Mouse (Mus musculus) right cerebral cortex, postnatal 36 days (tissue): ENCODE data around the gene Cnn3.

Source experiments
- DNase-seq, 2 experiments: peaks; one replicate each; pipeline ENCODE4 v3.0.0; 2022; ENCODE audit warnings: low spot score in 2 of 2, mixed read lengths in 1 of 2

Gene Cnn3

DNA sequence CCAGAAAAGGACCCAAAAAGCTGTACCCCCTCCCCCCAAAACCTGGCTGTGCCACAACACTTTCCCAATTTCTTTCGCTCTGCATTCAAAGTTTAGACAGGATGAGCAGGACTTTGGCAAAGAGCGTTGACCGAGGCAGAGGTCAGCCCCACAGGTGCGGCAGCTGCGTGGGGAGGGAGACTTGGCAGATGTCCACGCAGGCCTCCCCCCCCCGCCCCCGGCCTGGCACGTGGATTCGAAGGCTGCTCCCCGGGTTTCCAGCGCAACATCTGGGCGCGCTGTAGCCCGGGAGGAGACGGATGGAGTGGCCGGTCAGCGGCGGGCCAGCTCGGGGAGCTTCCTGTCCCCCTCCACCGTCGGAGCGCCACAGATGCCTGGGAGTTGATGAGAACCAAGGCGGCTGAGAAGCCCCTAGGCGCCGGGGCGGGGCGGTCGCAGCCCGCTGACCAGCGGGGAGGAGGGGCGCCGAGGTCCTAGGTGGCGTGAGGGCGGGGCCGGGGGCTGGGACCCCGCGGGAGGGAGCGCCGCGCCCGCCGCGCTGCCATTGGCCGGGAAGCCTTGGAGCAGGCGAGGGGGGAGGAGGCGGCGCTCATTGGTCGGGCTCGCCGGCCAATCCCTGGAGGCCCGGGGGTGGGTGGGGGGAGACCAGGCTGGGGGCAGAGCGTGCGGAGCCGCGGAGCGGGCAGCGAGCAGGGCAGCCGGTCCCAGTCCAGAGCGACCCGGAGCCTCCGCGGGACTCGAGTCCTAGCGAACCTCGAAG lies at the start of gene Cnn3:
Cnn3 (plus strand) TSS at position 637 of the 760 bp plus-strand sequence.
- peak; percentile 74 to 80 for DNase-seq

DNA sequence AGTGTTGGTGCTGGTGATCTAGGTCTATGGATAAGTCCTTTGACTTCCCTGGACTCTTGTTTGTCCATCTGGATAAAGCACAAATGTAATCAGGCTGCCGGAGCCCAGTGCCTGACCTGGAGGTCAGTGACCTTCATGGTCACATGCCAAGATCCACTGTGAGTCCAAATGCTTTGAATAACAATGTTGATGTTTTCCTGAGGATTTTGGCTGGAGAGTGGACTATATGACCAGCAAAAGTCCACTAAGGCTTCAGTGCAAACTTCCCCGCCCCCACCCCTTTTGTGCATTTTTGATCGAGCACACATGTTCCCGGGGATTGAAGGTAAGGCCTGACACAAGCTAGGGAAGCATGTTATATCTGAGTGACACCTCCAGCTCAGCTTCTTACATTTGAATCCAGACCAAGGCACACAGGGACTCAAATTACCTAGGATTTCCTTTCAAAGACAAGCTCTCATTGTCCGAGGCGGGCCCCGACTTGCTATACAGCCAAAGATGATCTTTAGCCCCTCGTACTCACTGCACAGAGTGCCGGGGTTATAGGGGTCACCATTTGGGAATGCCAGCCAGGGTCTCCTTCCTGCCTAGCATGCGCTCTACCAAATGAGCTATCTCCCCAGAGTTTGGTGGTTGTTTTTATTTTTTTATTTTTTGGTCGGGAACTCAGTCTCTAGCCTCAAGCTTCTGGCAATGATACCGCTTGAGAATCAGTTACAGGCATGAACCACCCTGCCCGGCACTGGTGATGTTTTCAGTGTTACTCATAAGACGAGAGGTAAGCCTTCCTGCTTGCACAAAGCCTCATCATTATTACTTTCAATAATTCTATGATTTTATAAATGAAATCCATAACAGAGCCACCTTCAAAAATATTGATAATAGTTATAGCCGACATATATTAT lies 47.3 kb upstream of the Cnn3 start:
- no peak for DNase-seq

DNA sequence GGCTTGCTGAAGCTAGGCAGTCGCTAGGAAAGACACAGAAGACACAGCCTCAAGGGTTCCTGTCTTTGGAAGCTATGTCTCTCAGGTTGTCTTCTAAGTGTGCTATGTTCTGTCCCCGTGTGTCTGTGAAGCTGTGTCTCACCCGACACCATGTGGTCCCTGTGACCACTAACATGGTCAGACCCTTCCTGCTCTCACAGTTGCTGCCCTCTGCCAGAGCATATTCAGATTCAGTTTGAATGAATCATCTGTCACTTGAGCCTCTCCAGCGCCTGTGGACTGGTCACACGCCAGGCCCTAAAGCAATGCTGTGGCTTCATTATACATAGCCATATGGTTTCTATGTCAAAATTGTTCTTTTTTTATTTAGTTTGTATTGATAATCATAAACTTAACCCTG lies 46.6 kb upstream of the Cnn3 start:
- DNase-seq: no peak

DNA sequence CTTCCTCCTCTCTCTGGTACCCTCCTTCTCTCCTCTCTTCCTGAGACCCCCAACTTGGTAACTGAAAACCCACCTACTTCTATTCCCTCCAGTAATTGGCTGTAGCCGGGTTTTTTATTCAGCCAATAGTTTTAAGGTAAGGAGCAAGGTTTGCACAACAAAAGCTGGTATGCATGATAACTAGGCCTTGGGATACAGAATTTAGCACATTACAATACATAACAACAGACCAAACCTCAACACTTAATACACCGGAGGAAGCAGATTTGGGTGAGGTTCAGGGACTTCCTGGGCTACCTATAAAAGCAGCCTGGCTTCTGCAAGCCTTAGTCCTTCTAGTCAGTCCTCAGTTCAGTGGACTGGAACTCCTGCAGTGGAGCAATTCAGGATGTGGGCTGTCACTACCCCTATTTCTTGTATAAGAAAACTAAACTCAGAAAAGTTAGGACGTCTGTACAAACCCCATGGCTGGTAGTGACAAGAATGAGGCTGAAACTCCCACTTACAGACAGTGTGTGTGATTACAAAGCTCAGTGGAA lies 38.8 kb upstream of the Cnn3 start:
- no peak for DNase-seq

DNA sequence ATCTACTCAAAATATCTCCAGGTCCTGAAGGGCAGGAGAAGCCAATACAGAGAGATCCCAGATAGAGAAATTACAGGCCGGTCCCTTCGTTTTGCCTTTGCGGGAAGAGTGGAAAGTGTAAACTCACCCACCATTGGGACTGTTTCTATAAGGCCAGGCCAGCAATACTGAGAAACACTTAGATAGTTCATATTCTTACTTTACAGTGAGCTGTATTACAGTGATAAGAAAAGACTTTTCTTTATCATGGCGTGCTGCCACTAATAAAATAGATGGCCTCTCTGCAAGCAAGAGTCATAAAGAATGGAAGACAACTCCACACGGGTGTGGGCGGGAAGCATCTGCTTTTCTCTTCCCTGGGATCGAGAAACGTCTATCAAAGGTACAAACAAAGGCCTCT lies 36.9 kb upstream of the Cnn3 start:
- DNase-seq: no peak

DNA sequence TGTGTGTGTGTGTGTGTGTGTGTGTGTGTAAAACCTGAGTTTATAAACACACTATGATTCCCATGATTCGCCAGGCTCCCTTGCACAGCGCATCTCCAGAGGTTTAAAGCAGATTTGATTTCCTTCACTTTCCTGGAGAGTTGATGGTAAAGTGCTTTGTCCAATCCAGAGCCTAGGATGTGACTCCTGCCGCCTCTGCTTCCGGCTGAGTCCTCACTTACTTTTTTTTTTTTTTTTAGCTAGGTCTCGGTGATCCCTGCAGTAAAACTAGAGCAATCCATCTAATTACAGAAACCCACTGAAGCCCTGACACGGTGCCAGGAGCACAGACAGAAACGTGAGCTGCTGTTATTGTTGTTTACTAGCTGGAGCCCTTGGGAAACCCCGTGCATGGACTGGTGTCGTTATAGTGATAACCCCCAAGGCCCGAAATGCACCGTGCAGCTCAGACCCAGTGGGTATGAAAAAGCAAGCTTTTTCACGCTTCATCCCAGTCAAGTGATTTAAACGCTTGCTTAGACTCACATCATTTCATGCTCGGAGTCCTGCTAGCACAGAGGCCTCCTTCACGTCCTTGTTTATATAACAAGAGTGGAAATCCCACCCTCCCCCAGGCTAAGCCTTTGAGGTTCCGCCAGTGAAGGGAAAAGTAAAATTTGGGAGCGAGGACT lies 36.3 kb upstream of the Cnn3 start:
- no peak for DNase-seq

DNA sequence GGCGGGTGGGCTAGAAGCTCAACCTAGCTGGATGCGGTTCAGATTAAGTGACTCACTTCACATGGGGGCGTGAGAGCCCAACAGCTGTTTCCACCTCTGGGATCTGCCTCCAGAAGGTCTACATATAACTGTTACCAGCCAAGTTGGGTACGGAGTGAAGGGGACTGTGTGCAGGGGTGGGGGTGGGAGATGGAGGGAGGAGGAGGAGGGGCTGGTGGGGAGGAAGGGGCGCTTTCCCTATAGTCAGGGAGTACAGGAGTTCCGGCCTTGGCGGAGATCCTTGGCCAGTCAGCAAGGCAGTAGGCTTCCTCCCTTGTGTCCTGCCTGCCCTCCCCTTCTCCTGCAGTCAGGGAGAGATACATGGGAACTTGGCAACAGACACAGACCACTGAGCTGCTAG lies 35.6 kb upstream of the Cnn3 start:
- no peak for DNase-seq

DNA sequence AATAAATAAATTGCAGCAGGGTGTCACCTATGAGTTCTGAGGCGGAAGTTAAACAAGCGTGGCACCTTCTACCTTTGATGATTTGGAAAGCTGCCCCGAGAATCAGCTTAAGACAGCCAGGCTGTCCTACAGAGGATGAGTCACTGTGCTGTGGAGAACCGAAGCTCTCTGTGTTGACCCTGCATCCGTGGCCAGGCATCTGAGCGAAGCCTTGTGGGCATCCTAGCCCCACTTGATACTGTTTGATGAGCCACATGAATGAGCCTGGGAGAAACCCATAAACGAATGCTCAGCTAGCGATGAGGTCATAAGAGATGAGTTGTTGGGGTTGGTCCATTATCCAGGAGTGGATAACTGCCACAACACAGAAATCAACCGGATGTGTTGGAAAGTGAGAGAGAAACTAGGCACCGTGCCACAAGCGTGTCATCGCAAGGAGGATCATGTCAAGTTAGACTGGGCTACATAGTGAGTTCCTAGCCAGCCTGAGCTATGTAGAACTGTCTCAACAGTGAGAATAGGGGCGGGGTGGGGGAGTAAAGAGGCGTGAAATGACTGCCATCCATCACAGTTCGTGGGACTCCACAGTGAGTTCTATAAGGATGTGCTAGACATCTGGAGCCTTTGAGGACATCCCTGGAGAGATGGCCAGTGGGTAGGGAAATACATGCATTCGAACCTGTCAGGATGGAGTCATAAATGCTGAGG lies 30.6 kb upstream of the Cnn3 start:
- no peak for DNase-seq

DNA sequence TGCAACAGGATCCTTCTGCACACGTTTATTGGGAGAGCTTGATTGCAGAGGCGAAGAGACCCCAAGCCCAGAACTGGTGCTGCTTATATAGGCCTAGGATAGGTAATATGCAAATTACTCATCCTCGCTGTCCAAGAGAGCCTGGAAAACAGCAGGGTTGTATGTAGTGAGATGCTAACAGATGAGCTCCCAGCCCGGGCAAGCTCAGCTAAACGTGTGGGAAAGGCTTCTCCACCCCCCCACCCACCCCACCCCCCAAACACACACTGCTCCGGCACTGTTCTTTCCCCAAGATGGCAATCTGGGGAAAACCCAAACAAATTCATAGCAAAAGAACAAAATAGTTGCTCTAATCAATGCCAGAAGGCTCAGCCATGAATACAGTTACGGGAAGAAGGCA lies 29.7 kb upstream of the Cnn3 start:
- DNase-seq: no peak

DNA sequence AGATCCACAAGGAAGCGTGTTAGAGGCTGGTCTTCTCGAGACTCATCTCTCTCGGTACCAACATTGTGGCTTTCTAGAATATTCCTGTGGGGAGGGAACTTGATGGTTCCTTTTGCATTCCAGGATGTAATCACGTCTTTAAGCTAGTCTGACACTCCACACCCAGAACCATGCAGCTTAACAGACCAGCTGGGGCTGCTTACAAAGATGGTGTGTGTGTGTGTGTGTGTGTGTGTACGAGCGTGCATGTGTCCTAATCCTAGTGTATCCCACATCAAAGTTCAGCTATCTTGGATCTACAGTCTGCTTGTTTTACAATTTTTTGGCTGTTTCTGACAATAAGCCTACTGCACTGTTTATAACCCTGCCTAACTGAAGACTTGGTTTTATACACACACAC lies 29.3 kb upstream of the Cnn3 start:
- no peak for DNase-seq

DNA sequence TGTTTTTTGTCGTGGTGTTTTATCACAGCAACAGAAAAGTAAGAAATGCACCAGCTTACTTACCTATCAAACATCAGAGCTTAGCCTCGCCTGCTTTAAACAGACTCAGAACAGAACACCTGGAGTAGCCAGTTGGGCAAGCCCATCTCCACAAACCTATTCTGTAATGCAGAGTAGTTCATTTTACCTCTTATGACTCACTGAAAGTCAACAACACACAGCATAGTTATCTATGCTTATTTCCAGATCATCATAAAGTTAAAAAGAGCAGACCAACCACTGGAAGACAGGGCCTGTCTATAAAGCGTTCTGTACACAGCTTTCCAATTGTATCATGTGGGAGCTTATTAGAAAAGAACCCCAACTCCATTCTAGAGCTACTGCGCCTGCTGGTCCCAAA lies 24.9 kb upstream of the Cnn3 start:
- DNase-seq: no peak

DNA sequence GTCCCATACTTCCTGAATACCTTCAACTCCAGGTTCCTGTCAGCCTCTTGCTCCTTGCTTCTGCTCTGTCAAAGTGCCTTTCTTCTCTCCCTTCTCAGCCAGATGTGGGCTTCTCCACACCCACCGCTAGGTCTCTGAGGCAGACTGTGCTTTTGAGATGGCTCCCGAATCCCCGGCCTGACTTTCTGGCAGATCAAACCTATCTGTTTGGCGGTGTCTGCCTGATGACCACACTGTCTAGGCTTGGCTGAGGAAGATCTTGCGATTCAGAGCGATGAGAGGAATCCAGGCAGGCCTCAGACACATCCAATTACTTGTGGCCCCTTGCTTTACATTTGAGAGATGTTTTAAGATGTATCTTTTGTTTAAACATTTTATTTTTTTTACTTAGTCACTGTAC lies 24.2 kb upstream of the Cnn3 start:
- DNase-seq: no peak

DNA sequence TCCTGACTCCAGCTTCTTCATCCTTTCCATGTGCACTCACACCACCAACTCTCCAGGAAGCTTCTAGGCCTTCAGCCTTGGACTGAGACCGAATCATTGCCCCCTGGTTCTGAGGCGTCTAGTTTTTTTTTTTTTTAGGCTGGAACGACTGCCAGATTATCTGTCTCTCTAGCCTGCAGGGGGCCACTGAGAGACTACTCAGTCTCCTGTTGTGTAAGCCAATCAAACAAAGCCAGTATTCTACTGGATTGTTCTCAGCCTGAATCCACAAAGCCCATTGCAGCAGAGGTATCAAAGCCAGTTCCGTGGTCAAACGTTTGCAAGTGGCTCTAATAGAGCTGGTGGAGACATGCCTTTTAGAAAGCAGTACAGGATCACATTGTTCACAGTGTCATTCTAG lies 22.8 kb upstream of the Cnn3 start:
- no peak for DNase-seq

DNA sequence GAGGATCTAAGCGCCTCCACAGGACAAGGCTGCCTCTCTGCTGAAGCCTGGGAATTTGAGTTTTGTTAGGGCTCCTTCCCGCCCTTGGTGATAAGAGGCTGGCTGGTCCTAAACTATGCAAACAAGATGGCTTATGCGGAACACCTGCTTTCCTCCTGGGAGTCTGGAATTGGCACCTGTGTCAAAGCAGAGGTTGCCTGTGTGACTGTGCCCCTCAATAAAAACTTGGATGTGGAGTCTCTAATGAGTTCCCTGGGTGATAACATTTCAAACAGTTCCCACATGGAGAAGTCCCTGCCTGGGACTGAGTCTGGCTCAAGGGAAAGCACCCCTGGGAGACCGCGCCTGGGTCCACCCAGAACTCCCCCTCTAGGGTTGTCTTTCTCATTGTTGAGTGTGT lies 21.2 kb upstream of the Cnn3 start:
- DNase-seq: no peak

DNA sequence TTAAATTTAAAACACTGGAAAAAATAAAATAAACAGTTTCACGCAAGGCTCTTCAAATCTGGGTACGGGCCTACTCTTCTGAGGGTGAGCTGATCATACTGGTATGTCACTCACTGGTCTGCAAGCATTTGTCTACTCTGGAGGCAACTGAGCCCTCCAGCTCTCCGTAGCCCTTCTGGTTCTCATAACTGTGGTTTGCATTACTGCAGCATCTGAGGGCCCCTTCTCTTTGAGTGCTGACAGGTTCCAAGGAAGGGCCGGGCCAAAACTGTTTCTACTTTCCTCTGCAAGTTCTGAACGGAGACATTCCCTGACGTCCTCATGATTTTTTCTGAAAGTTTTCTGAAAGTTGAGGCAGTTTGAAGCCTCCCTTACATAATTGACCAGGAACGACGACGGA lies 18.9 kb upstream of the Cnn3 start:
- DNase-seq: no peak

DNA sequence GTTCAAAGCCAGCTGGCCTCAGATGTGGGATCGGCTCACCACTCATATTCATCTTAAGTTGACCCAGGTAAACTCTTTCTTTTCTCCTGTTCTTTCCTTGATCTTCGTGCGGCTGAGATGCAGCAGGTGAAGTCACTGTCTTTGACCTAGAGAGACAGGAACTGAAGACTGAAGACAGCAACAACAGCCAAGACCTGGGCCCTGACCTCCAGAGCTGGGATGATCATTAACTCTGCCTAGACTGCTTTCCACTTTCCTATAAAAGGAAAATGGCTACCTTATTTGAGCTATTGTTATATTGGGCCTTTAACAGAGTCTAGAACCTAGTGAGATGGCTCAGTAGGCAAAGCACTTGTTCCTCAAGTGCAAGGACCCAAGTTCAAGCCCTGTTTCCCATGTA lies 17.9 kb upstream of the Cnn3 start:
- DNase-seq: no peak

DNA sequence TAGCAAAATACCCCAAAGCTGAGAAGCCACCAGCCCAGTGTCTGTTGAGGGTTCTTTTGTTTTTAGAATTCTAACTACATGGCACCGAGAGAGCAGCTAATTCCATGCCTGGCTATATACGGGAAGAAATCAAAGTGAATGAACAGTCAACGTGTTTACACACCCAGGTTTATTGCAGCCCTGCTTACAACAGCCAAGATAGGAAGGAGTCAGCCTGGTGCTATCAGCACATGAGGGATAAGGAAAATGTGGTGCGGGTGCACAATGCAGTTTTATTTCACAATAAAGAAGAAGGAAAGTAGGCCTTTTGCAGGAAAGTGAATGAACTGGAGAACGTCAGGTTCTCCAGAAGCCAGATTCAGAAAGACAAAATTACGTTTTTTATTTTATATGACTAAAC lies 14.8 kb upstream of the Cnn3 start:
- no peak for DNase-seq

DNA sequence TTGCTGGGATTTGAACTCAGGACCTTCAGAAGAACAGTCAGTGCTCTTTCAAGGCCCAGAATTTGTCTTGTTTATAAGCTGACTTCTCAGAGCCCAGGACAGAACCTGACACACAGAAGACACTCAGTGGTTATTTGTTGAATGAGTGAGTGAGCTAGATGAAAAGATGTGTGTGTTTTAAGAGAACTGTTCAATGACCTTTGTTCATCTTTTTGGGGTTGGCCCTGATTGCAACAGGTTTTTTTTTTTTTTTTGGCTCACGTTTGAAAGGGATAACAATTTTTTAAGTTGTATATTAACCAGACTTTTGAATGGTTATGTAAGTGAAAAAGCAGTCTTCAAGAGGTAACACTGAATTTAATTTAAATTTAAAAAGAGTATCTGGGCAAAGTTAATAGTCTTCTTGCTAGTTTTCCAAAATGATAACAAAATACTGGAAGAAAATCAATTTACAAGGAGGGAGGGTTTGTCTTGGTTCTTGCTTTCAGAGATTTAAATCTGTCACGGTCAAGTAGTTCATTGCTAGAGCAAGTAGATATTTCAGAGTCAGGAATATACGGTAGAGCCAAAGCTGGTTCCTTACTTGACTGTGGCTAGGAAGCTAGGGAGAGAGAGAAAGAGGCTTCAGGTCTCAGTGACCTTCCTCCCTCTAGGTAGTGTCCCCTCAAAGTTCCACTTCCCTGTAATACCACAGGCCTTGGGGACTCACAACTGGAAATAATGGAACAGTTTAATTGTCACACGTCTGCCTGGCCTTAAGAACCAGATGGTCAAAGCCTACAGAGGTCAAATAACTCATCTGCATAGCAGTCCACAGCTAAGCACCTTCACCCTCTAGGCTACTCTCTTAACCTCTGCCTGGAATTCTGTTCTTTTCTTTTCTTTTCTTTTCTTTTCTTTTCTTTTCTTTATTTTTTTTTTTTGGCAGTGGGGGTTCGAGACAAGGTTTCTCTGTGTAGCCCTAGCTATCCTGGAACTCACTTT lies 9.8 kb upstream of the Cnn3 start:
- no peak for DNase-seq

DNA sequence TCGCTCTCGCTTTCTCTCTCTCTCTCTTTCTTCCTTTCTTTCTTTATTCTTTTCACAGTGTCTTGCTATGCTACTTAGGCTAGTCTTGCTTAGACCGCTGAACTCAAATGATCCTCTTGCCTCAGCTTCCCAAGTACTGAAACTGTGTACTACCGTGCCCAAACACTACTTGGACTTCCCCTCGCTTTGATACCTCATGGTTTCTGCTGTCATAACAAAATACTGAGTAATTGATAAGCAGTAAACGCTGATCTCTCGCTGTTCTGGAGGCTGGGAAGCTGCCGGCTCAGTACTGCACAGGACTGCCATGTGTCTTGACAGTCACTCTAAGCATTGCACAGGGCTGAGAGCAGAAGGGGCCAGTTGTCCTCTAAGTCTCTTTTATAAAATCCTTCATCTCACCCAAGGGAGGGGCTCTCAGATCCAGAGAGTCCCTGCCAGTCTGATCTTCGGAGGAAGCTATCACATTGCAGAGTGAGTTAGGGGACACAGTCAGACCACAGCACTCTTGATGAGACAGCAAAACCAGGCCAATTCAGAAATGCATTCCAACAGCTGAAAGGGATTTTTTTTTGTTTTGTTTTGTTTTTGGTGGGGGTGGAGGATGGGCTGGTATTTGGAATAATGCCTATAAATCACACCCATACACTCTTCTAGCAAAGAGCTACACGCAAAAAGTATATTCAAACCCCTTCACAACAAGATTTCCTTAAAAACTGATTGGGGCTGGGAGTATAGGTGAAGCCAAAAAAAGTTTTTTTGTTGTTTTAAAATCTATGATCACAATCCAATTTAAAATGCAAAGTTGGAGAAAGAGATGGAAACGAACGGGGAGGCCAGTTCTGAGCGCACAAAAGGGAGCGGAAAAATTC lies 8.7 kb upstream of the Cnn3 start:
- DNase-seq: no peak

DNA sequence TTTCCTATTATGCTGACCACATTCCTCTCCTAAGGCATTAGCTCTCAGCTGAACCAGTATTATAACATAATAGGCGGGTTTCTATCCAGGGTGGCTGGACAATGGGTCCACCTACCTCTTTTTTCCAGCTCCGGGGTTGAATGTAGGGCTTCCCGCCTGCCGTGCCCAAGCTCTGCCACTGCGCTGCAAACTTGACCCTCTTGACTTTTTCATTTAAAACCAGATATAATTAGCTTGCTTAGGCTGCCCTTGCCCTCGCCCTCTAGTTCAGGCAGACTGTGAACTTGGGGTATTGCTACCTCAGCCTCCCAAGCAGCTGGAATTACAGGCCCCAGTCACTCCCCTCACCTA lies 8.1 kb upstream of the Cnn3 start:
- DNase-seq: no peak
